Mouse (Mus musculus): ENCODE data around the gene Trpm3.

The Trpm3 gene

DNA sequence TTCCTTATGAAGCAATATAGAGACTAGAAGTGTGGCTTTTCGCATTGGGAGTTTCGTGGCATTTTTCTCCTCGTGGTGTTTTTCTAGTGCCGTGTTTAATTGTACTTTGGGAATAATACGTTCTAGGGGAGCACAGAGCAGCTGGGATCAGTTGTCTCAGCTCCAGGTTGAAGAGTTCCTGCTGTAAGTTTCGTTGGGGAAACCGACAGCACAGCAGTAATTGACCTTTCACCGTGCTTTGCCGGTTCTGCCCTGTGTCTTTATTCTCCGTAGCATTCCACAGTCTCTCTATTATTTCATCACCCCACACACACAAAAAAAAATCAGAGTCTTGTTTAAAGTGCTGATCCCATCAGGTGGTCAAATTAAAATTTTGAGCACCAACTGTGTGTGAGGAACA, 496.8 kb downstream of the Trpm3 start:
- DNase-seq (ENCODE audit: low spot score in 2 of 2), result no peak

GRCm38 (mm10) chr19:22637786-22638185, 498.9 kb downstream of the Trpm3 start:
- no peak for DNase-seq (ENCODE audit: low spot score in 2 of 2)

- no peak for DNase-seq (ENCODE audit: low spot score in 2 of 2)
Measured at GRCm38 (mm10) chr19:22638394-22638954, 499.6 kb downstream of the Trpm3 start.

DNA sequence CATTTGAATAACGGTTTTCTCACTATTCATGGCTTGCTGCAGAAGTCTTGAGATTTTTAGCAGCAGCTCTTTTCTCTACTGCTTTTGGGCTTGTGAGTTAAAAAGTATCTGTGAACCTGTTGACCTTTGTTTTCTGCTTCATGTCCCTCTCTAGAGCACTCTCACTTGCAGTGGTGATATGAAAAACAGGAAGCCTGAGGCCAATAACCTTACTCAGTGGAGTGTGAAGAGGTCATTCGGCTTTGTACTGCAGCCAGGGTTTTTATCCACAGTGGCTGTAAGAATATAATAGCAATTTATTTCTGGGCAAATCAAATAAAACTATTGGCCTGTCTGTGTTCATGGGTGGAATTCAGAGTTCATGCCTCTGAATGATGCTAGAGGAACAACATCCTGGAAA, 503.3 kb downstream of the Trpm3 start:
- DNase-seq (ENCODE audit: low spot score in 2 of 2), result no peak

- no peak for DNase-seq (ENCODE audit: low spot score in 2 of 2)
Measured at GRCm38 (mm10) chr19:22656466-22657215, 517.8 kb downstream of the Trpm3 start.

GRCm38 (mm10) chr19:22657251-22657650, 518.4 kb downstream of the Trpm3 start:
- no peak for DNase-seq (ENCODE audit: low spot score in 2 of 2)

DNA sequence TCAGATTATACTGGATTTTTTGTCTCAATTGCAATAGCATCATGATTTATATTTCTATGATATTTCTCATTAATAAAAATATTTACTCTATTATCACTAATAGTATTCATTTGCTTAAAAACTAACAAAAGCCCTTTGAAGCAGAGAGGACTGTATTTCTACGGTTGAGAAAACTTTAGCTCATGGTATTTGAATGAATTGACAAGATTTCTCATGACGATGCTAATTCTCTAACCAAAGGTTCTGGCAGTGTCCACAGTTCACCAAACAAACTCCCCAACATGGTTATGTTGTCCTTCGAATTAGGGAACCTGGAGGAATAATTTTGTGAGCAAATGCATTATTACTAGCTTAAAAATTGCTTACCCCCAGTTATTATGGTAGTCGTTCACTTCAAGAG, 526.6 kb downstream of the Trpm3 start:
- DNase-seq (ENCODE audit: low spot score in 2 of 2), result no peak

GRCm38 (mm10) chr19:22670222-22670621, 531.4 kb downstream of the Trpm3 start:
- DNase-seq (ENCODE audit: low spot score in 2 of 2), result no peak

- DNase-seq (ENCODE audit: low spot score in 2 of 2), result no peak
Measured at GRCm38 (mm10) chr19:22672892-22673291, 534.0 kb downstream of the Trpm3 start.

DNA sequence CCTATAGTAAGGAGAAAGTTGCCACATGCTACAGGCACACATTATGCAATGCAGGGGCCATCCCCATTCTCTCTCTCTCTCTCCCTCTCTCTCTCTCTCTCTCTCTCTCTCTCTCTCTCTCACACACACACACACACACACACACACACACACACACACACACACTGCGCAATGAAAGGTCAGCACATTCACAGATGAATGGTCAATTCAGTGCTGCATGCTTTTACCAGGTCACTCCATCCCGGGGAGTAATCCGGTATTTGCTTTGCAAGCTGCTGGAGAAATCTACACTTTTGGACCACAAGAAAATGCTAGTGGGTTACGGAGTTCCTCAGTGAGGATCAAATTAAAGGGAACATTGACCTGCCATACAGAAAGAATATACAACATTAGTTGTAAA, 537.4 kb downstream of the Trpm3 start:
- DNase-seq (ENCODE audit: low spot score in 2 of 2), result no peak

GRCm38 (mm10) chr19:22682238-22682637, 543.4 kb downstream of the Trpm3 start:
- no peak for DNase-seq (ENCODE audit: low spot score in 2 of 2)

DNA sequence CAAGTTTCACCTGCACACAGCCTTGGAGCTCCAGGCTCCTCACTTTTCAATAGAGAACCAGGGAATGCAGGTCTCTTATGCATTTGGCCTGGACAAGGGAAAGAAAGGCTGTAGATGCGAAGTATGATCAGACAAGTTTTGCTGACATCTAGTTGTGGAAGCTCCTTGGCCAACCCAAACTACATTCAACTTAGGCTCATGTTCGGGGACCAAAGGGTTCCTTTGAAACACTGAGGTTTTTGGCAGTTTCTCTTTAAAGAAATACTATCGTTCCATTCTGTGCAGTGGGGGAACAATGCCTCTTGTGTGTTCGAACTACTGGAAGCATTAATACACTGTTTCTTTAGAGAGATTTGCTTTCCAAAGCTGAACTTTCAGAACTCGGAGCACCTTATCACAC, 553.1 kb downstream of the Trpm3 start:
- DNase-seq (ENCODE audit: low spot score in 2 of 2), result no peak

DNA sequence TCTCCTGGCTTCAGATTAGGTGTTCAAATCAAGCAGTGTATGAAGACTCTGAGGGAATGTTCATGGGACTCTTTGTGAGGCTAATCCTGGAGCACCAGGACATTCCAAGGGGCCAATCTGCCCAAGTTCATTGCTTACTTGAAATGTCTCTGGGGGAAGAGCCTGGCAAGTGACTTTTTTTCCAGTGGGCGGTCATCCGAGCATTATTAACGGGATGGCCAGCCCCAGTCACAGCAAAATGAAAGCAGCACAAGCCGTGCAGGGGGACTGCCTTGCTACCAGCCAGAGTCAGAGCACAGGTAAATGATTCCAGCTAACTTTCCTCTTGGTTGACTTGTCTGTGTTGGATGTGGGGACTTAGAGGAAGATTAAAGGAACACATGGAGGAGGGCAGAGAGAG, 553.7 kb downstream of the Trpm3 start:
- DNase-seq (ENCODE audit: low spot score in 2 of 2), result no peak

DNA sequence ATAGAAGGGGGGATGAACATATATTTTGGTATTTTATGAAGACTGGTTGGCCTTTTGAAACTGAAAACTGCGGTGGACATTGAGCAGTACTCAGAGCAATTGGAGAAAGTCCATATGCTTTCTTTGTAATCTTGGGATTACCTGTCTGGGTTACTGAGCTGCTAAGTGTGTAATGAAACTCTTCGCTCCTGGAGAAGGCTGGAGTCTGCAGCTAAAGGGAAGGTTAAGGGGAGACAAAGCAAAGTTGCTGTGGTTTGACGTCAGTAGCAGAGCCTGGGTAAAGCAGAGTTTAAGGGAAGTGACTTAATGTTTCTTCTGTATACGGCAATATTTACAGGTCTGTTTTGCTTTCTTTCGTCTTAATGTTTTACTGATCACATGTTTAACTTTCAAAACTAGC, 554.1 kb downstream of the Trpm3 start:
- no peak for DNase-seq (ENCODE audit: low spot score in 2 of 2)

GRCm38 (mm10) chr19:22695423-22695822, 556.6 kb downstream of the Trpm3 start:
- DNase-seq (ENCODE audit: low spot score in 2 of 2), result no peak

DNA sequence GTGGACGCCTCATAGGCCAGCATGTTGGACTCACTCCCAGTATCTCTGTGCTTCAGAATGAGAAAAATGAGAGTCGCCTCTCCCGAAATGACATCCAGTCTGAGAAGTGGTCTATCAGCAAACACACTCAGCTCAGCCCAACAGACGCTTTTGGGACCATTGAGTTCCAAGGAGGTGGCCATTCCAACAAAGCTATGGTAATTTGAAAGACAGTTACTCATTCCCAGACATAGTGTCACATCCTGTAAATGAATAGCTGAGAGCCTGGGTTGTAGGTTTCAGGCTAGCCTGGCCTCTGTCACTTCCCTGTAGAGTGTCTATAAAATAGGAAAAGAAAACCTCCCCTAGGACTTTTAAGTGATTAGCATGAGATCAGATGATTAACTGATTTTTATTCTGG, 559.9 kb downstream of the Trpm3 start:
- DNase-seq (ENCODE audit: low spot score in 2 of 2), result no peak

- no peak for DNase-seq (ENCODE audit: low spot score in 2 of 2)
Measured at GRCm38 (mm10) chr19:22700871-22701651, 562.2 kb downstream of the Trpm3 start.

DNA sequence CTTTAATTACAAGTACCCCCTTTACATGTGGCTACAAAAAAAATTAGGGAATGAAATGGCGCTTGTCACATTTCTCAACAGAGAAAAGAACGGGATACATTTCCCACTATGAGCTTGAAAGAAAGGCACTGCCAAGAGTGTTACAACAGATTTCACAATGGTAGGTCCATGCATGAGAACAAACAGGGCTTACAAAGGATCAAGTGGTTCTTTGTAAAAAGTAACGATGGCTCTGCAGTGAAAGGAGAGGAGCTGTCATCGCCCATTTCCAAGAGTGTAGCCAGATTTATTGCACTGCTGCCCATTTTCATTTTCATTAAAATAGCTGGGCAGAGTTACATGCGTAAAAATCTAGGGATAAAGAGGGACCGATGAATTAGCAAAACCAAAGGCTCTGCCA, 565.0 kb downstream of the Trpm3 start:
- no peak for DNase-seq (ENCODE audit: low spot score in 2 of 2)

- DNase-seq (ENCODE audit: low spot score in 2 of 2), result no peak
Measured at GRCm38 (mm10) chr19:22705414-22705813, 566.6 kb downstream of the Trpm3 start.

GRCm38 (mm10) chr19:22719027-22719426, 580.2 kb downstream of the Trpm3 start:
- DNase-seq (ENCODE audit: low spot score in 2 of 2), result no peak

- no peak for DNase-seq (ENCODE audit: low spot score in 2 of 2)
Measured at GRCm38 (mm10) chr19:22729846-22730245, 591.0 kb downstream of the Trpm3 start.

DNA sequence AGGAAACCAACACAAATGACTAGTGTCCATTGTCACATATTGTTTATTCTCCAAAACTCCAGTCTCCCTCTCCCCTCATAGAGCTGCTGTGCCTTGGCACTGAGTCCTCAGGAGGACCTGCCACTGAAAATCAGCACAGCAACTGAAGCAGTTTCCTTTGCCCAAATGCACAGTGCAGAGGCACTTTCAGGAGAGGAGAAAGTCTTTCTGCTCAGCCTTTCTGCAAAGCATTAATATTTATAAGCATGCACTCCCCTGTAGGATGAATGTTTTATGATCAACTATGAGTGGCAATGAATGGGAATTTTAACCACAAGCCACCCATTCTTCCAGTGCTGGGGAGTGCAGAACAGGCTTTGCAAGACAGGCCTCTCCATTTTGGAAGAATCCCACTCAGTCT, 592.1 kb downstream of the Trpm3 start:
- no peak for DNase-seq (ENCODE audit: low spot score in 2 of 2)

- DNase-seq (ENCODE audit: low spot score in 2 of 2), result no peak
Measured at GRCm38 (mm10) chr19:22736870-22737269, 598.0 kb downstream of the Trpm3 start.

All from natural killer cell, adult 2 months (primary cell).